Comparison of ENCODE assay signal across 10 mouse cellular contexts in genomic region chr2:35621225-35621519, GRCm38 (mm10).
DNase-seq lines count a peak whose midpoint lies in the region; ATAC-seq and TF ChIP-seq lines count a peak whose summit lies in the region.
"Had no signal": no experiment of that assay in that cellular context is flagged by ENCODE, and none has a peak within 500 bp of the region (broad histone marks: within the 10 kb centered on the region; RNA-seq: fewer than 3 reads in every experiment).

No protein-coding gene starts in this region.

- ATAC-seq in heart, embryonic 16.5 days (replicated peaks; ENCODE audit: extremely low read depth, insufficient read depth, low FRiP score), result no peak
- ATAC-seq in midbrain, embryonic 12.5 days (ENCODE audit: low FRiP score, low read depth), result no peak
- no peak for ATAC-seq in midbrain, embryonic 16.5 days
- no peak for ATAC-seq in intestine, postnatal 0 days

- no peak overlapping the region for H3K9ac ChIP-seq in heart, embryonic 16.5 days (ENCODE audit: low read length)
- no peak overlapping the region for H3K9ac ChIP-seq in midbrain, embryonic 12.5 days (replicated peaks)
- H3K9ac ChIP-seq in midbrain, embryonic 16.5 days (ENCODE audit: low read depth, low read length), result no peak overlapping the region
- H3K9ac ChIP-seq in intestine, postnatal 0 days (ENCODE audit: low read depth, low read length), result no peak overlapping the region

- no peak for TF ChIP-seq CTCF in intestine, postnatal 0 days (IDR thresholded peaks at IDR 0.05; ENCODE audit: low read depth)

- intact Hi-C loops in heart, postnatal 25 days (cut with DNase I), result no loop called here

- no peaks in the 10 kb centered on the region for H3K36me3 ChIP-seq in heart, embryonic 16.5 days (ENCODE audit: control insufficient read depth, insufficient read depth)
- H3K36me3 ChIP-seq in midbrain, embryonic 12.5 days, result no peaks in the 10 kb centered on the region
- H3K36me3 ChIP-seq in midbrain, embryonic 16.5 days (ENCODE audit: control insufficient read depth, insufficient read depth, low read length), result no peaks in the 10 kb centered on the region
- H3K36me3 ChIP-seq in intestine, postnatal 0 days (ENCODE audit: control insufficient read depth, insufficient read depth), result no peaks in the 10 kb centered on the region
- H3K36me3 ChIP-seq: hindbrain, embryonic 13.5 days; liver, embryonic 12.5 days had no signal

- H3K4me3 ChIP-seq in heart, embryonic 16.5 days (ENCODE audit: low read length), result no peak overlapping the region
- H3K4me3 ChIP-seq in midbrain, embryonic 12.5 days, result no peak overlapping the region
- no peak overlapping the region for H3K4me3 ChIP-seq in midbrain, embryonic 16.5 days (ENCODE audit: low read depth, low read length)
- H3K4me3 ChIP-seq in intestine, postnatal 0 days (ENCODE audit: low read depth, low read length), result peak overlapping the region; percentile 73; the same call in 1 of the 2 replicates

- no peaks in the 10 kb centered on the region for H3K27me3 ChIP-seq in heart, embryonic 16.5 days (ENCODE audit: control insufficient read depth, insufficient read depth, low read length)
- 0 out of 2 replicates have a peak, but pooled peaks cover 13% of the 10 kb centered on the region for H3K27me3 ChIP-seq in midbrain, embryonic 12.5 days
- no peaks in the 10 kb centered on the region for H3K27me3 ChIP-seq in midbrain, embryonic 16.5 days (ENCODE audit: control insufficient read depth, insufficient read depth, low read depth, low read length)
- no peaks in the 10 kb centered on the region for H3K27me3 ChIP-seq in intestine, postnatal 0 days (replicated peaks; ENCODE audit: control insufficient read depth, insufficient read depth, low read length)
- H3K27me3 ChIP-seq: CH12.LX had no signal

- H3K4me1 ChIP-seq in heart, embryonic 16.5 days (ENCODE audit: control insufficient read depth, insufficient read depth, low read length), result peaks cover 65% of the 10 kb centered on the region
- peaks cover 61% of the 10 kb centered on the region for H3K4me1 ChIP-seq in midbrain, embryonic 12.5 days
- H3K4me1 ChIP-seq in midbrain, embryonic 16.5 days (ENCODE audit: control insufficient read depth, insufficient read depth, low read length), result peaks cover 11% of the 10 kb centered on the region
- H3K4me1 ChIP-seq in intestine, postnatal 0 days (replicated peaks; ENCODE audit: control insufficient read depth, insufficient read depth, low read length), result peaks cover 26% of the 10 kb centered on the region

- H3K9me3 ChIP-seq in heart, embryonic 16.5 days (replicated peaks; ENCODE audit: control insufficient read depth, low read length), result no peaks in the 10 kb centered on the region
- no peaks in the 10 kb centered on the region for H3K9me3 ChIP-seq in midbrain, embryonic 12.5 days
- H3K9me3 ChIP-seq in midbrain, embryonic 16.5 days (replicated peaks; ENCODE audit: control insufficient read depth, low read length, poor library complexity, severe bottlenecking), result no peaks in the 10 kb centered on the region
- no peaks in the 10 kb centered on the region for H3K9me3 ChIP-seq in intestine, postnatal 0 days (ENCODE audit: control insufficient read depth)
- H3K9me3 ChIP-seq: hindbrain, embryonic 13.5 days; liver, embryonic 12.5 days had no signal

- peak overlapping the region; percentile 90; the same call in 1 of the 2 replicates for H3K4me2 ChIP-seq in heart, embryonic 16.5 days (ENCODE audit: low read depth, low read length)
- 0 out of 2 replicates have a peak overlapping the region, but pooled peaks have one; percentile 73 for H3K4me2 ChIP-seq in midbrain, embryonic 12.5 days (replicated peaks)
- no peak overlapping the region for H3K4me2 ChIP-seq in midbrain, embryonic 16.5 days (ENCODE audit: low read length)
- peak overlapping the region; percentile 93 for H3K4me2 ChIP-seq in intestine, postnatal 0 days (replicated peaks; ENCODE audit: low read depth)

- DNase-seq in heart, postnatal 25 days (ENCODE audit: low spot score), result no peak
- no peak for DNase-seq in MN1 (ENCODE audit: low spot score)
- DNase-seq in spleen, postnatal 36 days (ENCODE audit: low spot score in 2 of 2), result no peak

- 70% methylated on average over 2 of the region's 2 CpGs for WGBS in heart, embryonic 16.5 days
- 80% methylated on average over 2 of the region's 2 CpGs for WGBS in midbrain, embryonic 12.5 days
- 90% methylated on average over 2 of the region's 2 CpGs for WGBS in midbrain, embryonic 16.5 days
- 72% methylated on average over 2 of the region's 2 CpGs for WGBS in intestine, postnatal 0 days

- peak overlapping the region; percentile 36; the same call in 1 of the 2 replicates for H3K27ac ChIP-seq in heart, embryonic 16.5 days (ENCODE audit: low read length)
- no peak overlapping the region for H3K27ac ChIP-seq in midbrain, embryonic 12.5 days (replicated peaks)
- no peak overlapping the region for H3K27ac ChIP-seq in midbrain, embryonic 16.5 days (ENCODE audit: low read length)
- H3K27ac ChIP-seq in intestine, postnatal 0 days (ENCODE audit: low read depth, low read length), result no peak overlapping the region
- H3K27ac ChIP-seq: liver, embryonic 12.5 days had no signal
